Mouse (Mus musculus): ENCODE data around the gene Map3k9.

DNA sequence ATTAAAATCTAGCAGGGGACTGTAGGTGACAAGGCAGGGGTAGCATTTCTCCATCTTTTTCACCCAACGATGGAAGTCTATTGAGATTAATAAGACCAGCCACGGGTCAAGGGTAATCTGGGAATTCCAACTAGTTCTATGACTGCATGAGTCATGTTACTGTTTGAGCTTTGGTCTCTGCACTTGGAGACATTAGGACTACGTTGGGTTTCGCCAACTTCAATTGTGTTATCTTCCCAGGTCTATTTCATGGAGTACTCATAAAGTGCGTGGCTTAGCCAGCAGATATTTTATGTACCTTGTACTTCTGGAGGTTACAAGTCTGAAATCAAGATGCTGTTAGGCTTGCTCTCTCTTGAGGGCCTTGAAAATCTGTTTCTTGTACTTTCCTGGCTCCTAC lies 33.8 kb upstream of the Map3k9 start:
- no peak for TF ChIP-seq CTCF (IDR thresholded peaks at IDR 0.05; ENCODE audit: low read depth, low read length)
- no peak for TF ChIP-seq POLR2A (IDR thresholded peaks at IDR 0.05; ENCODE audit: extremely low read depth, insufficient read depth, low read length)
